Mouse (Mus musculus) heart, embryonic 13.5 days (tissue): ENCODE data around the gene Slc27a1. TPM values are rescaled to one million over a fixed set of nuclear protein-coding genes. Genes with fewer than 3 reads are reported as not detected.
A peak's percentile ranks its signal among the peaks of the same experiment; 100 is the strongest.

Source experiments
- ATAC-seq: fragments of 200-750 bp; cut with Nextera tagmentation; 2 replicates; pipeline ENCODE4 v1.8.0; 2017; ENCODE audit warnings: moderate TSS enrichment; ENCODE audit not compliant: insufficient number of reproducible peaks, low FRiP score, low TSS enrichment; ENCODE audit errors: extremely low read depth
- H3K27ac ChIP-seq: fragments of 300-500 bp; sonication (generic); replicated peaks from 2 replicates; pipeline ENCODE4 v1.5.1; 2015; ENCODE audit warnings: moderate library complexity, mild to moderate bottlenecking, inconsistent platforms
- H3K27me3 ChIP-seq: fragments of 300-500 bp; sonication (generic); replicated peaks from 2 replicates; pipeline ENCODE4 v1.6.1; 2015; ENCODE audit warnings: mild to moderate bottlenecking, inconsistent platforms
- H3K36me3 ChIP-seq: fragments of 300-500 bp; sonication (generic); 2 replicates; pipeline ENCODE4 v1.6.1; 2015; ENCODE audit warnings: mild to moderate bottlenecking, inconsistent platforms
- H3K4me1 ChIP-seq: fragments of 300-500 bp; sonication (generic); 2 replicates; pipeline ENCODE4 v1.6.1; 2015; ENCODE audit warnings: inconsistent platforms
- H3K4me2 ChIP-seq: fragments of 300-500 bp; sonication (generic); 2 replicates; pipeline ENCODE4 v1.6.1; 2015; ENCODE audit warnings: inconsistent platforms, mild to moderate bottlenecking, moderate library complexity
- H3K4me3 ChIP-seq: fragments of 300-500 bp; sonication (generic); 2 replicates; pipeline ENCODE4 v1.5.1; 2015; ENCODE audit warnings: moderate library complexity, mild to moderate bottlenecking, inconsistent platforms
- H3K9ac ChIP-seq: fragments of 300-500 bp; sonication (generic); 2 replicates; pipeline ENCODE4 v1.6.1; 2015; ENCODE audit warnings: inconsistent platforms, mild to moderate bottlenecking, moderate library complexity
- H3K9me3 ChIP-seq: fragments of 300-500 bp; sonication (generic); 2 replicates; pipeline ENCODE4 v1.6.1; 2016; ENCODE audit warnings: inconsistent platforms
- WGBS: fragments of 180-500 bp; shearing (Covaris S2); methylation state at CpG from one replicate; pipeline ENCODE4 v1.1.7; 2015; ENCODE audit warnings: mixed read lengths; 5-methylcytosine and 5-hydroxymethylcytosine counted together
- polyA plus RNA-seq: library from polyadenylated mRNA; unstranded; fragments of >200 nt; fragmentation: Nextera tagmentation; extraction: Ambion mirVana; gene quantifications from 2 replicates; pipeline ENCODE4 v1.2.1, GENCODE M21; 2015

Gene Slc27a1
- polyA plus RNA-seq, 1 experiment from 2014 or later: 18.2 TPM

DNA sequence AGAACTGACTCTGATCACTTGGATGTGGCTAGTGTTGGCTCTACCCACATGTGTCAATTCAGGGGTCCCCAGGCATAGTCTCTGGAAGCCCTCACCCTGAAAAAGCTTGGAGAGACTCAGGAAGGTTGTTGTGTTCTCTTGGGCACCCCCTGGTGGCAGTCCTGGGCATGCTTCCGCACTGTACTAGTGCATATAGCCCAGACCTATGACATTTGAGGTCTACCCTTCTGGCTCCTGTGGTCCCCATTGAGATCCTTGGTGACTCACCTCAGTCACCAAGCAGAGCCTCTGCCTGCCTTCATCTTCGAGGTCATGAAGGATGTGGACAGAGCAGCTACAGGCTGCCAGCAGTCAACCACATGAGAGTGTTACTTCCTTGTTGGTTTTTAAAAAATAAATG is 18.2 kb downstream of the Slc27a1 start:
- no peak for ATAC-seq
- Histone ChIP-seq H3K4me3 (no peak overlapping the region), H3K27me3 (0 out of 2 replicates have a peak, but pooled peaks cover 6% of the 10 kb centered on the region), H3K36me3 (peaks cover 24% of the 10 kb centered on the region), H3K4me2 (no peak overlapping the region), H3K27ac (no peak overlapping the region), H3K9ac (no peak overlapping the region), H3K4me1 (peaks cover 12% of the 10 kb centered on the region), H3K9me3 (no peaks in the 10 kb centered on the region)
- 66% methylated on average over 2 of the region's 2 CpGs for WGBS

DNA sequence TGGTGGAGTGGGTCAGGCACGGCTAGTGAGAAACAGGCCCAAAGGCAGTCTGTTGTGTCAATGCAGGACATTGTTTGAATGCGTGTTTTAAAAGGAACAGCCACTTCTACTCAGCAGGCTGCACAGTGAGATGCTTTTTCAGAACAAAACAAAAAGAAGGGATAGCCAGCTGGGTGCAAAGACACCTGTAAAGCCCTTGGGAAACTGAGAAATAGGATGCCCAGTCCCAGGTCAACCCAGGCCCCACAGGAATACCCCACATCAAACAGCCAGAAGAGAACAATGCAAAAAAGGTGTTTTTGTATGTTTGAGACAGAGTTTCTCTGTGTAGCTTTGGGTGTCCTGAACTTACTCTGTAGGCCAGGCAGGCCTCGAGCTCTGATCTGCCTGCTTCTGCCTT is 20.1 kb downstream of the Slc27a1 start:
- Histone ChIP-seq H3K9ac (no peak overlapping the region), H3K4me2 (no peak overlapping the region), H3K9me3 (no peaks in the 10 kb centered on the region), H3K4me1 (peaks cover 25% of the 10 kb centered on the region), H3K4me3 (no peak overlapping the region), H3K27me3 (0 out of 2 replicates have a peak, but pooled peaks cover 2% of the 10 kb centered on the region), H3K36me3 (peaks cover 24% of the 10 kb centered on the region), H3K27ac (no peak overlapping the region)
- 72% methylated on average over 3 of the region's 3 CpGs for WGBS
- ATAC-seq: no peak

GRCm38 (mm10) chr8:71591017-71591416 is 22.3 kb downstream of the Slc27a1 start:
- peak overlapping the region; percentile 92 for H3K4me2 ChIP-seq
- H3K27me3 ChIP-seq: no peaks in the 10 kb centered on the region
- ATAC-seq: no peak
- 32% methylated on average over 5 of the region's 5 CpGs for WGBS
- H3K9me3 ChIP-seq: no peaks in the 10 kb centered on the region
- peaks cover 8% of the 10 kb centered on the region; the same call in 1 of the 2 replicates for H3K36me3 ChIP-seq
- peak overlapping the region; percentile 84 for H3K4me3 ChIP-seq
- peaks cover 32% of the 10 kb centered on the region for H3K4me1 ChIP-seq
- peak overlapping the region; percentile 97 for H3K9ac ChIP-seq
- peak overlapping the region; percentile 99 for H3K27ac ChIP-seq

DNA sequence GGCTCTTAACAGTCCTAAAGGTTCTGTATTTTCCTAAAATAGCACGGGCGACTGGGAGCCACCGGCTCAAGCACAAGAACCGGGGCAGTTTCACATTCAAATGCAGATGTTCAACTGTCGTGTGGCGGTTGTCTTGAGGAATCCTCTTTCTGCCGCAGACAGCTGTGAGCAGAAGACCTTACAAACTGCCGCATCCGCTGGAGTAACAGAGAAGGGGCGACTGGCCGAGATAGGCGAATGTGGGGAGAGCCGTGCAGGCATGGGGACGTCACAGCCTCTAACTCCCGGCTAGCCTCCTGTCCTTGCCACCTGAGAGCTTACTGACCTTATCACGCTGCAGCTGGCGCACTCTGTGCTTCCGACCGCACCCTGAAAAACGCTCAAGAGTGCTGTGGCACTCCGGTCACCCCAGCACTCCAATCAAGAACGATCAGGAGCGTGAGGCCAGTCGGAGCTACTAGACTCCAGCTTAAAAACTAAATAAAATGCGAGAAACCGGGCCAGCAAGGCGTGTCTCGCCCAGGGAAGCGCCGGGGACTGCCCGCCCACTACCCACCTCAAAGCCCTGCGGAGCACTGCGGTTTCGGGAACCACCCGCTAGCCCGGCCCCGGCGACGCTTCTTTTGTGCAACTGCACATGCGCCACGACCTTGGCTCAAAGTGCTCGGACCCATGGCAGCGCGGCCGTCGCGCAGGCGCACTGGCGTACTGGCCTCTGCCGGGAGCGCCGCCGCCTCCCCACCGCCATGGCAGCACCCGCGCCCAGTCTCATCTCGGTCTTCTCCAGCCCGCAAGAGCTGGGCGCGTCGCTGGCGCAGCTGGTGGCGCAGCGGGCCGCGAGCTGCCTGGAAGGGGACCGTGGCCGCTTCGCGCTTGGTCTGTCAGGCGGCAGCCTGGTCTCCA is 23.0 kb downstream of the Slc27a1 start, which contains the start of gene Pgls:
TSS of gene Pgls (plus strand) at position 706 of the 903 bp plus-strand sequence.
- under 1% methylated on average over 71 of the region's 71 CpGs for WGBS
- Histone ChIP-seq H3K9me3 (no peaks in the 10 kb centered on the region), H3K4me3 (peak within 1 kb of the TSS; percentile 84), H3K4me2 (peak within 1 kb of the TSS; percentile 92), H3K36me3 (peaks cover 4% of the 10 kb centered on the region; the same call in 1 of the 2 replicates), H3K4me1 (peaks cover 32% of the 10 kb centered on the region), H3K9ac (peak within 1 kb of the TSS; percentile 97), H3K27ac (peak within 1 kb of the TSS; percentile 99), H3K27me3 (no peaks in the 10 kb centered on the region)
- peak; percentile 81 for ATAC-seq

GRCm38 (mm10) chr8:71592374-71593170 is 23.9 kb downstream of the Slc27a1 start:
- WGBS: 4% methylated on average over 60 of the region's 60 CpGs
- H3K27me3 ChIP-seq: no peaks in the 10 kb centered on the region
- peak overlapping the region; percentile 99 for H3K27ac ChIP-seq
- H3K4me1 ChIP-seq: peaks cover 32% of the 10 kb centered on the region
- H3K4me3 ChIP-seq: peak overlapping the region; percentile 84
- H3K4me2 ChIP-seq: peak overlapping the region; percentile 92
- H3K9ac ChIP-seq: peak overlapping the region; percentile 97
- H3K9me3 ChIP-seq: no peaks in the 10 kb centered on the region
- ATAC-seq: peak; percentile 47
- H3K36me3 ChIP-seq: peaks cover 4% of the 10 kb centered on the region; the same call in 1 of the 2 replicates

GRCm38 (mm10) chr8:71593556-71594323 is 25.1 kb downstream of the Slc27a1 start:
- Histone ChIP-seq H3K9ac (peak overlapping the region; percentile 97), H3K4me3 (0 out of 2 replicates have a peak overlapping the region, but pooled peaks have one; percentile 84), H3K4me1 (peaks cover 32% of the 10 kb centered on the region), H3K36me3 (peaks cover 4% of the 10 kb centered on the region; the same call in 1 of the 2 replicates), H3K27me3 (no peaks in the 10 kb centered on the region; the same call in 1 of the 2 replicates), H3K9me3 (no peaks in the 10 kb centered on the region), H3K4me2 (peak overlapping the region; percentile 92), H3K27ac (no peak overlapping the region)
- ATAC-seq: no peak
- 85% methylated on average over 8 of the region's 8 CpGs for WGBS

- H3K4me1 ChIP-seq: peaks cover 32% of the 10 kb centered on the region
- WGBS: 87% methylated on average over 4 of the region's 4 CpGs
- no peak for ATAC-seq
- H3K4me3 ChIP-seq: no peak overlapping the region
- H3K27me3 ChIP-seq: peaks cover 2% of the 10 kb centered on the region; the same call in 1 of the 2 replicates
- H3K9me3 ChIP-seq: no peaks in the 10 kb centered on the region
- no peak overlapping the region for H3K4me2 ChIP-seq
- peak overlapping the region; percentile 24; the same call in 1 of the 2 replicates for H3K9ac ChIP-seq
- no peak overlapping the region for H3K27ac ChIP-seq
- peaks cover 4% of the 10 kb centered on the region; the same call in 1 of the 2 replicates for H3K36me3 ChIP-seq
Observed at GRCm38 (mm10) chr8:71594324-71594722, 25.6 kb downstream of the Slc27a1 start.

- Histone ChIP-seq H3K4me1 (peaks cover 26% of the 10 kb centered on the region), H3K4me3 (no peak overlapping the region), H3K36me3 (peaks cover 4% of the 10 kb centered on the region; the same call in 1 of the 2 replicates), H3K9ac (no peak overlapping the region), H3K27me3 (peaks cover 15% of the 10 kb centered on the region), H3K4me2 (0 out of 2 replicates have a peak overlapping the region, but pooled peaks have one; percentile 2), H3K27ac (no peak overlapping the region), H3K9me3 (no peaks in the 10 kb centered on the region)
- no peak for ATAC-seq
- WGBS: 9% methylated on average over 27 of the region's 27 CpGs
Observed at GRCm38 (mm10) chr8:71595862-71596261, 27.2 kb downstream of the Slc27a1 start.

DNA sequence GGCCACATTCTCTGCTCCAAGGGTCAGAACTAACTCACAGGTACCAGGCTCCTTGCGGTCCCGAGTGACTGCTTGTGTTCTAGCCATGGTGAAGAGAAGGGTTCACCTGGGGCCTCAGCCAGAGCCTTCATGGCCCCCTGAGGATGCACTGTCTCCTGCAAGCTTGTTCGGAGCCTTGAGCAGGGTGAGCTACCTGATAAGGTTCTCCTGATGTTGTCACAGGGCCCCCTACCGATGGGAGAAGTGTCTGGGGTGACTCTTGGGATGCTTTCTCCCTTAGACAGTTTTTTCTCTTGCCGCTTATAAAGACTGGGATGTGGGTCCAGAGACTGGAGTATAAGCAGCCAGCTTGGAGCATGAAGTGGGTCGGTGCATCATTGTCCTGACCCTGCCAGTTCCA is 27.7 kb downstream of the Slc27a1 start:
- Histone ChIP-seq H3K9me3 (no peaks in the 10 kb centered on the region), H3K4me3 (no peak overlapping the region), H3K4me2 (no peak overlapping the region), H3K27ac (no peak overlapping the region), H3K27me3 (peaks cover 21% of the 10 kb centered on the region), H3K36me3 (peaks cover 4% of the 10 kb centered on the region; the same call in 1 of the 2 replicates), H3K9ac (no peak overlapping the region), H3K4me1 (peaks cover 21% of the 10 kb centered on the region)
- no peak for ATAC-seq
- WGBS: 53% methylated on average over 6 of the region's 6 CpGs

GRCm38 (mm10) chr8:71596798-71597197 is 28.1 kb downstream of the Slc27a1 start:
- Histone ChIP-seq H3K4me1 (peaks cover 21% of the 10 kb centered on the region), H3K9ac (no peak overlapping the region), H3K27ac (no peak overlapping the region), H3K9me3 (no peaks in the 10 kb centered on the region), H3K4me3 (no peak overlapping the region), H3K4me2 (no peak overlapping the region), H3K27me3 (peaks cover 25% of the 10 kb centered on the region), H3K36me3 (peaks cover 4% of the 10 kb centered on the region; the same call in 1 of the 2 replicates)
- WGBS: 70% methylated on average over 4 of the region's 4 CpGs
- no peak for ATAC-seq
